Mouse (Mus musculus) ovary, postnatal 36 days (tissue): Measurements from ENCODE around the gene Olfr125.

Experiments
- DNase-seq: peaks from one replicate; pipeline ENCODE4 v3.0.0; 2022; ENCODE audit warnings: low spot score, mixed read lengths

Olfr125 gene

DNA sequence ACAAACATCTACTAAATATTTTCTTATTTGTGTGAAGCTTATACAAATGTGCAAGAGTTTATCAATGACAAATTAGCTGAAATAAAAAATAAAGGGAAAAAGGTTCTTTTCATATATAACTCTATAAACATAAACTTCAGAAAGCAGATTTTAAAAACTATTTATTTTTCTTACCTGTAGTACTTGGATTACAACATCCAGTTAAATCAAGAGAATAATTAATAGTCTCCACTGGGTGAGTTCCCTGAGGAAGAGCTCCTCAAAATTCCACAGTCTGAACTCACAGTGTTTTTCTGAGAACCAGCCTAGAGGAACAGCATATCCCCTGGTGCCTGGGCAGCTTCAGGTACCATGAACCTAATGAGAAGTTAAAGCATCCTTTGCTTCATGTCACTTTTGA lies at the start of gene Olfr125:
Gene Olfr125, plus strand, starts transcription at position 301 of the 400 bp plus-strand sequence.
- DNase-seq = no peak

DNA sequence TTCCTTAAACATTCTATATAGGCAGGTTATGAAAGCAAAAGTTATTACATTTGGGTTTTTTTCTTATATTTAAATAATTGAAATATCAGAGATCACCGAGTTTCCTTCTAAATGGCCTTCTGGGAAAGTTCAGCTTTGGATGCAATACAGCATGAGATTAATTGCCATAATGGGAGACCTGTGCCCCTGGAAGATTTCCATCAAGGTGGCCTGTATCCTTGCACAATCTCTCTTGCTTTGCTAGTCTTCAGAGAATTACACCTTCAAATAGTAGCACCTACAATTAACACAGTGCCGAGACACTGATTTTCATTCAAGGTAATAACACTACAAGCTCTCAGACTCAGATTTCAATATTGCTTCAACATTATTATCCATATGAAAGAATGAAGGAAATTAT lies 39.5 kb upstream of the Olfr125 start, which contains the start of gene Olfr123:
Gene Olfr123, plus strand, starts transcription at position 301 of the 400 bp plus-strand sequence.
- no peak for DNase-seq

DNA sequence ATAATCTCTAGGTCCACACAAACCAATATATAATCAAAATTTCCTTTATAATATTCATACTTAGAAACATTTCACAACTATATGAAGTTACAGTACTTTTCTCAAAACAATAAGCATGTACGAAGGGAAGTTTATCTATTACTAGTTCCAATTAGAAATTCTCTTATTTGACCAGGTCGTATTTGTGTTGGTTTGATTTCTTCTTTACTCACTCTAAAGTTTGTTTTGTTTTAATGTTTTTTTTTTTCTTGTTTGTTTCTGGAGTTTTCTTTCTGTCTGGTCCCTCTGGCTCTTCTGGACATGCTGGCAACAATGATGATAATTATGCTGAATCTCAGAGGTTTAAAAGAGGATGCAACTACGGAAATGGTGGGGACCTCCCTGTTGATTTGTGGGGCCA lies 33.2 kb upstream of the Olfr125 start, which contains the start of gene Olfr124:
Gene Olfr124, plus strand, starts transcription at position 301 of the 400 bp plus-strand sequence.
- DNase-seq = no peak

GRCm38 (mm10) chr17:37847183-37847582 lies 14.4 kb downstream of the Olfr125 start, which contains the start of gene Olfr126:
TSS of gene Olfr126 (plus strand) at chr17:37847483.
- no peak for DNase-seq

DNA sequence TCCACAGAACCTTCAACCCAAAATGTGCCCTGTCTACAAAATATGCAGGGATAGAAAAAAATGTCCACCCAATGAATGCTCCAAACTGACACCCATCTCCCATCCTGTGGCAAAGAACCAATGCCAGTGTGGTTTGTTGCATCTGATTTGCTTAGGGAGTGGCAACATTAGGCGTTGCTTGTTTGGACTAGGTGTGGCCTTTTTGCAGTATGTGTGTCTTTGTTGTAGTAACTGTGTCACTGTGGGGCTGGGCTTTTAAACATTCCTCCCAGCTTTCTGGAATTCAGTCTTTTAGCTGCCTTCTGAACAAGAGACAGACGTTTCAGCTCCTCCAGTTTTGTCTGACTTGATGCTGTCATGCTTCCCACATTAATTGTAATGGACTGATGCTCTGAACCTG lies 31.2 kb downstream of the Olfr125 start:
- no peak for DNase-seq

- DNase-seq = no peak
Observed at GRCm38 (mm10) chr17:37869676-37870205, 37.0 kb downstream of the Olfr125 start.

DNA sequence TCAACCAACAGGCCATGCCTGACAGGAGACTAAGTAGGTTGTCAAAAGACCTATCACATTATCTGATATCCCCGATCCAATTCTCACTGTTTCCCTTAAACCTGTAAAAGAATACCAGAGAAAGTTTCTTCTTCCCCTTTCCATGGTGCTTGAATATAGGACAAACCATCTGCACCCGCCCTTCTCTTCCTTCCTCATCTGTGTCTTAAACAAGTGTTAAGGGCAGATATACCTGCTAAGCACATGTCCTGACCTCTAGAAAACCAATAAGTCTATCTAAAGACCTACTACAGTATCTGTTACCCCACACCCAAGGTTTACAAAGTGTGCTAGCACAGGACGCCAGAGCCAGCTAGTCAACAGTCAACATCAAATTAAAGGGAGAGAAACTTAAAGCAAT lies 41.1 kb downstream of the Olfr125 start:
- no peak for DNase-seq
